Mouse (Mus musculus): ENCODE results near the gene Hrh1.

DNA sequence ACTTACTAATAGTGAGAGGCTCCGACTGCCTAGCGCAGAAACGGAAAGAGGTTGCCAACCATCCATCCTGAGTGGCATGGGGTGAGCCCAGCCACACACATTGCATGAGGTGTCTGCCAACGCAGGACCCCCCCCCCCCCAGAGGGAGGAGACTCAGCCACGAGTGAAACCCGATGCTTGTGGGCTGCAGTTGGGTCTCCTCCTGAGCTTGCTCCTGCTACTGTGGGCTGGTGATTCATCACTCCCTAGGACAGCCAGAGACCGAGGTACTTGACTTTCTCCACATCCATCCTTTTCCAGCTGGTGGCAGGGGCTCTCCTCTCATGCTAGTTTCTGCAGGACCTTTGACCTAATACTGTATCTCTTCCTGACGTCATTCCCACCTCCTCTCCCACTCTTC lies 5.9 kb downstream of the Hrh1 start:
- no peak for TF ChIP-seq CTCF (IDR thresholded peaks at IDR 0.05; ENCODE audit: control insufficient read depth, insufficient read depth, low read length)
- TF ChIP-seq POLR2A (IDR thresholded peaks at IDR 0.05; ENCODE audit: borderline replicate concordance, control insufficient read depth, low read depth, low read length): no peak

All from bone marrow, adult 2 months (tissue).